Mouse (Mus musculus) limb, embryonic 13.5 days (tissue): ENCODE measurements at regions not wholly inside any gene's neighbourhood (a gene's known extent, or its start where the extent isn't known, plus 50 kb on each side); places are given as distances from the start of the nearest gene placed in this dataset.

Source experiments
- ATAC-seq: fragments of 200-750 bp; cut with Nextera tagmentation; 2 replicates; pipeline ENCODE4 v1.8.0; 2017; ENCODE audit warnings: low read depth, moderate number of reproducible peaks, moderate TSS enrichment; ENCODE audit not compliant: low FRiP score
- H3K27ac ChIP-seq: fragments of 300-500 bp; sonication (generic); 2 replicates; pipeline ENCODE4 v1.5.1; 2015; ENCODE audit warnings: inconsistent platforms, mild to moderate bottlenecking, moderate library complexity
- H3K27me3 ChIP-seq: fragments of 300-500 bp; sonication (generic); 2 replicates; pipeline ENCODE4 v1.6.1; 2015; ENCODE audit warnings: mild to moderate bottlenecking, inconsistent platforms
- H3K36me3 ChIP-seq: fragments of 300-500 bp; sonication (generic); 2 replicates; pipeline ENCODE4 v1.6.1; 2015; ENCODE audit warnings: inconsistent platforms, mild to moderate bottlenecking, moderate library complexity
- H3K4me1 ChIP-seq: fragments of 300-500 bp; sonication (generic); 2 replicates; pipeline ENCODE4 v1.6.1; 2015; ENCODE audit warnings: inconsistent platforms
- H3K4me2 ChIP-seq: fragments of 300-500 bp; sonication (generic); replicated peaks from 2 replicates; pipeline ENCODE4 v1.6.1; 2015; ENCODE audit warnings: inconsistent platforms, mild to moderate bottlenecking, moderate library complexity
- H3K4me3 ChIP-seq: fragments of 300-500 bp; sonication (generic); 2 replicates; pipeline ENCODE4 v1.5.1; 2015; ENCODE audit warnings: moderate library complexity, mild to moderate bottlenecking, inconsistent platforms
- H3K9ac ChIP-seq: fragments of 300-500 bp; sonication (generic); 2 replicates; pipeline ENCODE4 v1.6.1; 2015; ENCODE audit warnings: mild to moderate bottlenecking, inconsistent platforms
- H3K9me3 ChIP-seq: fragments of 300-500 bp; sonication (generic); 2 replicates; pipeline ENCODE4 v1.6.1; 2016; ENCODE audit warnings: inconsistent platforms
- WGBS: fragments of 180-500 bp; shearing (Covaris S2); methylation state at CpG from one replicate; pipeline ENCODE4 v1.1.7; 2015; 5-methylcytosine and 5-hydroxymethylcytosine counted together

DNA sequence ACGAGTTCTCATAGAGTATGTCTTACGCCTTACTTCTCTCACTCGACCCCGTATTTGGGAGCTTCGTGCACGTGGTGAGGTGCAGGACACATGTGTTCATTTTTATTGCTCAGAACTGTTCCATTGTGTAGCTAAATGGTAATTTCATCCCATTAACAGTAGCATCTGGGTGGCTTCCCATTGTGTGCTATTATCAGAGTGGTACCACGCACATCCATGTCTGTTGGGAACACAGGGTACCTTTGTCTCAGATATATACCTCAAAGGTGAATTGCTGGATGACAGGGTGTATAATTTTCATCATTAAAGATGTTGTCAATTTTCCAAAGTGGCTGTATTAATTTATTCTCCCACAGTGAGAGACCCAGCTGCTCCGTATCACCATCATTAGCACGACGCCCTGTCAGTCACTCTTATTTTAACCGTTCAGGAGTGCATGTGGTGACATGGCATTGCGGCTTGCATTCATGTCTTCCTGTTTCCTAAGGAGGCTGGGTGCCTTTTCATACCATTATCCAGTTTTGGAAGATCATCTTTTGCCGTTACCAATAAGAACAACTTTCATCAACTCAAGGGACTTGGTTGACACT lies 404.2 kb downstream of the Rnd3 start:
- Histone ChIP-seq H3K4me1 (no peaks in the 10 kb centered on the region), H3K9me3 (no peaks in the 10 kb centered on the region), H3K27ac (no peak overlapping the region), H3K36me3 (no peaks in the 10 kb centered on the region), H3K27me3 (no peaks in the 10 kb centered on the region), H3K4me2 (no peak overlapping the region), H3K9ac (no peak overlapping the region), H3K4me3 (no peak overlapping the region)
- 74% methylated on average over 13 of the region's 13 CpGs for WGBS
- ATAC-seq, result no peak

DNA sequence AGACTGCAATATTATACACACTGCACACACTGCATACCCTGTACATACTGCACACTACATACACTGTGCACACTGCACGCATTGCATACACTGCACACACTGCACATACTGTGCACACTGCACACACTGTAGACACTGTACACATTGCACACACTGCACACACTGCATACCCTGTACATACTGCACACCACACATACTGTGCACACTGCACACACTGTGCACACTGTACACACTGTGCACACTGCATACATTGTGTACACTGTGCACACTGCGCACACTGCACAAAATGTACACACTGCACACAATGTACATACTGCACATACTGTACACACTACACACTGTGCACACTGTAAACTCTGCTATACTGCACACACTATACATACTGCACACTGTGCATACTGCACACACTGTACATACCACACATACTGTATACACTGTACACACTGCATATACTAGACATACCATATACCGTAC lies 405.1 kb downstream of the Rnd3 start:
- no peak overlapping the region for H3K9ac ChIP-seq
- H3K36me3 ChIP-seq, result no peaks in the 10 kb centered on the region
- H3K27me3 ChIP-seq, result no peaks in the 10 kb centered on the region
- peak; percentile 15; the same call in 1 of the 2 replicates for ATAC-seq
- H3K4me3 ChIP-seq, result no peak overlapping the region
- no peak overlapping the region for H3K27ac ChIP-seq
- WGBS, result 96% methylated on average over 3 of the region's 3 CpGs
- H3K9me3 ChIP-seq, result no peaks in the 10 kb centered on the region
- H3K4me2 ChIP-seq, result no peak overlapping the region
- H3K4me1 ChIP-seq, result peaks cover 2% of the 10 kb centered on the region

DNA sequence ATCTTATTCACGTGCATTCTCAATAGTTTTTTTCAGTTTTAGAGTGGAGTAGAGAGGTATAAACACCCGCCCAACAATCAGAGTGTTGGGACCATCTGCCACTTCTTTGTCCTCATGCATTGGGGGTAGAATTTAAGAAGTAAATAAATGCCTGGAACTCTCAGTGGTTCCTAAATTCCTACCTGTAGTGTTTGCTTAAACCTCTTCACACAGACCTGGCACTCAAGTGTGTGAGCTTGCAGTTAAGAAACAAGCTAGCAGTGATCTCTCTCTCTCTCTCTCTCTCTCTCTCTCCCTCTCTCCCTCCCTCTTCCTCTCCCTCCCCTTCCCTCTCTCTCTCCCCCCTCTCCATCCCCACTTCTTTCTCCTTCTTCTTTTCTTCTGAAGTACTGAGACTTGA lies 406.5 kb downstream of the Rnd3 start:
- WGBS, result 70% methylated on average over 2 of the region's 2 CpGs
- H3K36me3 ChIP-seq, result no peaks in the 10 kb centered on the region
- ATAC-seq, result no peak

DNA sequence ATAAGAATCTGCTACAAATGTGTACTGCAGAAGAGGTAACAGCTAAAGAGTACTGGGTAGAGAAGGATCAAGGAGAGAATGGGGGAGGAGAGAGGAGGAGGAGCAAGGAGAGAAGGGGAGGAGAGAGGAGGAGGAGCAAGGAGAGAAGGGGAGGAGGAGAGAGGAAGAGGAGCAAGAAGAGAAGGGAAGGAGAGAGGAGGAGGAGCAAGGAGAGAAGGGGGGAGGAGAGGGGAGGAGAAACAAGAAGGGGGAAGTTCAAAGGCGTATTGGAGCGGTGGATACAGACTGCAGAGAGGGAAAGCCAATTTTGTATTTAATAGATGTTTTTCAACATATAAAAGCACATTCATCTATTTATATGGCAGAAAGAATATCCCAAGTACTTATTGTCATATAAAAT lies 407.6 kb downstream of the Rnd3 start:
- 54% methylated on average over 2 of the region's 2 CpGs for WGBS
- Histone ChIP-seq H3K4me3 (no peak overlapping the region), H3K4me1 (peaks cover 13% of the 10 kb centered on the region), H3K4me2 (no peak overlapping the region), H3K27ac (no peak overlapping the region), H3K9me3 (no peaks in the 10 kb centered on the region), H3K9ac (no peak overlapping the region), H3K27me3 (no peaks in the 10 kb centered on the region), H3K36me3 (no peaks in the 10 kb centered on the region)
- no peak for ATAC-seq

More for the DNA sequence above, 406.5 kb downstream of the Rnd3 start:
- peaks cover 12% of the 10 kb centered on the region for H3K4me1 ChIP-seq
- no peaks in the 10 kb centered on the region for H3K27me3 ChIP-seq
- H3K9ac ChIP-seq, result no peak overlapping the region
- H3K4me2 ChIP-seq, result no peak overlapping the region
- no peaks in the 10 kb centered on the region for H3K9me3 ChIP-seq
- H3K27ac ChIP-seq, result no peak overlapping the region
- no peak overlapping the region for H3K4me3 ChIP-seq

DNA sequence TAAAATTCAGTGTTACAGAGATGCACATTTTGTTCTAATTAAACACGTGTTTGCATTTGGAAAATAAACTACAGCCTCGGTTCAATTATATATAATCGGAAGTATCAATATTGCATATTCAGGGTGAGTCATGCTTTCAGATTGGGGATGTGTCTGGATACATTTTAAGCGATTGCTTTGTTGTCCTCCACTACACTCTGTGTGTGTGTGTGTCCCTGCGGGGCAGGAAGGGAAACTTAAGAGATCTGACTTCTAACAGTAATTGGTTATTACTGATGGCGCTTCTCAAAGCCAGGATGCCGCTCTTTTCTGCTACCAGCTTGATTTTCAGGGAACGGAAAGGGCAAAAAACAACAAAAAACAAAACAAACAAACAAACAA lies 409.3 kb downstream of the Rnd3 start:
- H3K27ac ChIP-seq, result no peak overlapping the region
- H3K36me3 ChIP-seq, result no peaks in the 10 kb centered on the region
- no peak overlapping the region for H3K4me2 ChIP-seq
- H3K4me3 ChIP-seq, result no peak overlapping the region
- peaks cover 13% of the 10 kb centered on the region for H3K4me1 ChIP-seq
- no peak overlapping the region for H3K9ac ChIP-seq
- H3K9me3 ChIP-seq, result no peaks in the 10 kb centered on the region
- no peaks in the 10 kb centered on the region for H3K27me3 ChIP-seq
- ATAC-seq, result no peak
- WGBS, result 68% methylated on average over 8 of the region's 8 CpGs

DNA sequence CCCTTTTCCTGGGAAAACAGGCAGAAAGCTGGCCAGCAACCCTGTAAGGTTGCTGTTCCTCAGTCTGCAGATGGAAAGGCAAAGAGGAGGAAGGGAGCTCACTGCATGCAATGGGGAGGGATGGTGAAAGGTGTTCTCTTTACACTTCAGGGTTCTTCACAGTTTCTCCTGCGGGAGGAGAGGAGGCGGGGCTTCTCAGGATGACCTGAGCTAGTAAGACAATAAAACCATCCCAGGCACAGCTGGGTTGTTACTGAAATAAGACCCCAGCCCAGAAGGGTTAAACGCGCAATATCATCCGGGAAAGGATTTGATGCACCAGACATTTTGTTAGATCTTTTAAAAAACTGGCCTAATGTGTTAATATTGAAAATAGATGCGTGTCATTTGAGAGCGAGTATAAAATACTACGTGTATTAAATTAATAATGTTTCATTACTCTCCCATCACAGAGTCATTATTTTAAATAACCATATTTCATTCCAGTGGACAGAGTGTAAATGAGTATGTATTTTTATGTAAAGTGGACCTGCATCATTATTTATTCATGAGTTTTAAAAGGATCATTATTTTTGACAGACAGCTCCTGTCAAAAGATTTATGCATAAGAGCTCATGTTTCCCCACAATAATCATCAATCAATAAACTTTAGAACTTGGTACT lies 409.8 kb downstream of the Rnd3 start:
- Histone ChIP-seq H3K4me1 (peaks cover 13% of the 10 kb centered on the region), H3K9ac (no peak overlapping the region), H3K27me3 (no peaks in the 10 kb centered on the region), H3K27ac (no peak overlapping the region), H3K4me2 (no peak overlapping the region), H3K36me3 (no peaks in the 10 kb centered on the region), H3K4me3 (no peak overlapping the region), H3K9me3 (no peaks in the 10 kb centered on the region)
- ATAC-seq, result no peak; the same call in 1 of the 2 replicates
- WGBS, result 51% methylated on average over 8 of the region's 8 CpGs

DNA sequence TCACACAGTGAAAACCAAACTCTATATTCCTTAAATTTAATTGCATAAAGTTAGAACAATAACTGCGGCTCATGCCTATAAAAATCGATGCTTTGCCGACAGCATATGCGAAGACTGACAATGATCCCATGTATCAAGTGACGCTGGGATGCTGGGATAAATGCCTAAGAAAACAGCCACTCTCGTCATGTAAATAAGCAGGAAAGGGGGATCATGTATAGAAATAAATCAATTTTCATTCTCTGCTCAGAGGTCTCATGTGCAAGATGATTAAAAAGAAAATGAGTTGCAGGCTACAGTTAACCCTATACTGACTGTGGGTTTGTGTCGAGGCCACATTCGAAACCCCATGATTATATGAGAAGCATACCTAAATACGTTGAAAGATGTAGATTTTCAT lies 411.2 kb downstream of the Rnd3 start:
- H3K27ac ChIP-seq, result no peak overlapping the region
- H3K9me3 ChIP-seq, result no peaks in the 10 kb centered on the region
- H3K4me1 ChIP-seq, result peaks cover 13% of the 10 kb centered on the region
- no peak for ATAC-seq
- no peaks in the 10 kb centered on the region for H3K36me3 ChIP-seq
- no peak overlapping the region for H3K9ac ChIP-seq
- H3K4me2 ChIP-seq, result no peak overlapping the region
- WGBS, result 47% methylated on average over 9 of the region's 9 CpGs
- no peak overlapping the region for H3K4me3 ChIP-seq
- H3K27me3 ChIP-seq, result no peaks in the 10 kb centered on the region

DNA sequence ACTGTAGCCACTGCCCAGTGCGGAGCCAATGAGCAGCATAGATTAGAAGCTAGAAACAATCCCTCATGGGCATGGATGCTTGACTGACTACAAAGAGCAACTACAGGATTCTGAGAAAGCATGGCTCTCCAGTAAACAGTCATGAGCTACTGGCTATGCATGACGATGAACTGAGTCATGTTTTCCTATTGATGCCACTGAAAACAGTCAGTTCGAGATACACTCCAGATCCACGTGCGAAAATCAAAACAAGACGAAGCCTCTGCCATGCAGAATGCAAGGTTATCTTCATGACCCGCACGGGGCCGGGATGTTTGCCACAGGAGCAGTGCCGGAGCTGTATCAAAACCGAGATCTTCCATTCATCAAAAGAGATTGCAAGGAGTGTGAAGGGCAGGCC lies 413.9 kb downstream of the Rnd3 start:
- no peak overlapping the region for H3K27ac ChIP-seq
- H3K36me3 ChIP-seq, result no peaks in the 10 kb centered on the region
- H3K4me1 ChIP-seq, result peaks cover 13% of the 10 kb centered on the region
- H3K9me3 ChIP-seq, result no peaks in the 10 kb centered on the region
- H3K4me2 ChIP-seq, result no peak overlapping the region
- no peaks in the 10 kb centered on the region for H3K27me3 ChIP-seq
- no peak overlapping the region for H3K9ac ChIP-seq
- no peak overlapping the region for H3K4me3 ChIP-seq
- 89% methylated on average over 11 of the region's 11 CpGs for WGBS
- no peak for ATAC-seq

DNA sequence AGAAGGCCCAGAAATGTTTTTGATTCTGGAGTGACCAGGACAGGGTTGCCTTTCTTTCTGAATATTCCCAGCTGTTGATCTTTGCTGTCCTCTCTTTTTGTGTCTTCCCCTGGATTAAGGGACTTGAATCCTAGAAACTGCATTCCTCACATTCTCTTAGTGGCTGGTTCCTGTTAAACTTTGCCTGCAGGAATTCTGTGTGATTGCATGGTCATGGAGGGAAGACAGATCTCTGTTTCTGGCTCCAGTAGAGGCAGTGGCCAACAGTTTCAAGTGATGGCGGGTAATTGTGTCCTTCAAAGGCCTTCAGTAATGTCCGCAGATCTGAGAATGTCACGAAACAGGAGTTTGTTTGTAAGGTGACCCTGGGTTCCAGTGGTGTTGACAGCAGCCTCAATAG lies 410.1 kb upstream of the Mmadhc start:
- H3K27ac ChIP-seq, result no peak overlapping the region
- no peak overlapping the region for H3K4me2 ChIP-seq
- no peak overlapping the region for H3K9ac ChIP-seq
- peaks cover 20% of the 10 kb centered on the region for H3K4me1 ChIP-seq
- H3K9me3 ChIP-seq, result no peaks in the 10 kb centered on the region
- no peak overlapping the region for H3K4me3 ChIP-seq
- H3K36me3 ChIP-seq, result no peaks in the 10 kb centered on the region
- ATAC-seq, result no peak
- H3K27me3 ChIP-seq, result no peaks in the 10 kb centered on the region
- 41% methylated on average over 3 of the region's 3 CpGs for WGBS

DNA sequence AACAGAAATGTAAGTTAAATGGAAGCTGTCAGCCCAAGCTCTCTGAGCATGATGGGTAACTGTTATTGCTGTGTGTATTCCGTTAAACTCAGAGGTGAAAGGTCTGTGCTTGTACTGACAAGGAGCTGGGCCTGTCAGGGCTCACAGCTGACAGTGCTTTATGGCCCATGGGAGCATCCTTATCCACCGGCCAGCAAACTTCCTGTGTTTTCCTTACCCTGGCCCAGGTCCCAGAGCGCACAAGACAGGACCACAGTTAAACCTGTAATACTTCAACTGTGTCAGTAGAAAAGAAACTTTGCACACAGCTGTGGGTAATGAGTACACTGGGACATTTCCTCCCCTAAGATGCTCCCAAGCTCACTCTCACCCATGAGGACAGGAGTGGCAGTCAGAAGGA lies 407.7 kb upstream of the Mmadhc start:
- Histone ChIP-seq H3K4me3 (no peak overlapping the region), H3K4me1 (peaks cover 27% of the 10 kb centered on the region), H3K27me3 (no peaks in the 10 kb centered on the region), H3K9ac (no peak overlapping the region), H3K27ac (no peak overlapping the region), H3K9me3 (no peaks in the 10 kb centered on the region), H3K4me2 (no peak overlapping the region), H3K36me3 (no peaks in the 10 kb centered on the region)
- WGBS, result 34% methylated on average over 3 of the region's 3 CpGs
- no peak for ATAC-seq

DNA sequence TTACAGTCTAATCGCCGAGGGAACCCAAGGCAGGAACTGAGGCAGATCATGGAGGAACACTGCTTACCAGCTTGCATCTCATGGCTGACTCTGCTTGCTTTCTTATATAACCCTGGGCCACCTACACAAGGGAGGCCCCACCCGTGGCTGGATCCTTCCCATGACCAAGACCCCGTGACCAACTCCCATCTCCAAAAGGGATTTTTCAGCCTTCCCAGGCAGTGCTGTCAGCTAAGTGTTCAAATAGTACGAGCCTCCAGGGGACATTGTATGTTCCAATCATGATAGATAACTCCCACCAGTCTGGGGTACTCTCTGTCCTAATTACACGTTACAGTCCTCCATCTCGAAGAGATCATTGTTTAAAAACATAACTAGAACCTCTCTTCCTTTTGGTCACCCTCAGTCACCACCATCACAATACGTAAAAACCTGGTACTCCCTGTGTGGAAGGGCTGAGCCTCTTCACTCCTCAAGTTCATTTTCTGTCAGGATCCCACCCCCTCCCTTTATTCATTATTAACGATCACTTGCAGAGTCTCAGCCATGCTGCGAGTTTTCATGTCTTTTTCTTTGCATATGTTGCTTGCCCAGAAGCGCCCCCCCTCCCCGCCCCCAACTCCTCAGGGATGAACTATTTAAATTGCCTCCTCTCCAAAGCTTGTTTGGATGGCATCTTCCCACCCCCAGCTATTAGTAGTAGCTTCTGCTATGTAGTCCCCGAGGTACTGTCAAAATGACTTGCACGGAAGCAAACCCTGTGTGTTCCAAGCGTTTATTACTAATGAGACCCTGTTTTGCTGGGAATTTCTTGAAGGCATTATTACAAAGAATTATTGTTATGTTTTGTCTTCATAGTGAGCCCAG lies 406.2 kb upstream of the Mmadhc start:
- Histone ChIP-seq H3K4me2 (no peak overlapping the region), H3K27me3 (no peaks in the 10 kb centered on the region), H3K9me3 (no peaks in the 10 kb centered on the region), H3K4me1 (peaks cover 36% of the 10 kb centered on the region), H3K36me3 (no peaks in the 10 kb centered on the region), H3K9ac (no peak overlapping the region), H3K4me3 (no peak overlapping the region), H3K27ac (no peak overlapping the region)
- ATAC-seq, result no peak
- WGBS, result 73% methylated on average over 15 of the region's 15 CpGs

DNA sequence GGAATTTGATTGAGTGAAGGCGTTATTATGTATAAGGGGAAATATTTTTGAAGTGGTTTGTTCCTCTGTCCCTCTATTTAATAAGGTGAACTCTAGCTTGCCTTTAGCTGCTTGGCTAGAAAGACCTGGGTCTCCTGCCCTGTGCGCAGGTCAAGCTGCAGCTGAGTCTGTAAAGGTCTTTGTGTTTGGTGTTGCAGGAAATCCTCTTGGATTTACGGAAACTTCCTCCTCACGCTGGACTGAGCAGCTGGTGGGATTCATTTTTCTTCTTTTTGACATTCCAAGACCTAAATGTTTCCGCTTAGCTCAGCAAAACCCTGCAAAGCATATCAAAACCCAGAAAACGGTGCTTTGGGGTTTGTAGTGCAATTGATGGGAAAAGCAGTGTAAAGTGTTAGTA lies 402.2 kb upstream of the Mmadhc start:
- Histone ChIP-seq H3K27me3 (peaks cover 3% of the 10 kb centered on the region; the same call in 1 of the 2 replicates), H3K9me3 (no peaks in the 10 kb centered on the region), H3K4me3 (no peak overlapping the region), H3K27ac (0 out of 2 replicates have a peak overlapping the region, but pooled peaks have one; percentile 6), H3K4me2 (no peak overlapping the region), H3K36me3 (no peaks in the 10 kb centered on the region), H3K9ac (no peak overlapping the region), H3K4me1 (peaks cover 22% of the 10 kb centered on the region)
- WGBS, result 36% methylated on average over 6 of the region's 6 CpGs
- ATAC-seq, result peak; percentile 40; the same call in 1 of the 2 replicates
